Mouse (Mus musculus): ENCODE data around the gene Pcsk5.

Gene Pcsk5

GRCm38 (mm10) chr19:17577412-17577811 is 260.0 kb downstream of the Pcsk5 start:
- DNase-seq (ENCODE audit: low spot score in 2 of 2): no peak

DNA sequence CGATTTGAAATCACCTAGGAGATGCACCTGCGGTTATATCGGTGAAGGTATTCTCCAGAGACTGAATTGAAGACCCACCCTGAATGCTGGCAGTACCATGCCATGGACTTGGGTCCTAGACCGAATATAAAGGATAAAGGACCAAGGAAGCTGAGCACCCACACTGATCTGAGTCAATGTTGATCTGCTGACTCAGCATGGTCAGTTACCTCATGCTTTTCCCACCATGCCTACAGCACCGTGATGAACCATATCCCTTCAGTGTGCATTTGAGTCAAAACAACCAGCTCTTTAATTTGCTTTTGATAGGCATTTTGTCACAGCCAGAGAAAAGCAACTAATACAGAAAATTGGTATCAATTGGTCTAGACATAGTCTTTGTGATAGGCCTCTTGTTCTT is 262.9 kb downstream of the Pcsk5 start:
- no peak for DNase-seq (ENCODE audit: low spot score in 2 of 2)

DNA sequence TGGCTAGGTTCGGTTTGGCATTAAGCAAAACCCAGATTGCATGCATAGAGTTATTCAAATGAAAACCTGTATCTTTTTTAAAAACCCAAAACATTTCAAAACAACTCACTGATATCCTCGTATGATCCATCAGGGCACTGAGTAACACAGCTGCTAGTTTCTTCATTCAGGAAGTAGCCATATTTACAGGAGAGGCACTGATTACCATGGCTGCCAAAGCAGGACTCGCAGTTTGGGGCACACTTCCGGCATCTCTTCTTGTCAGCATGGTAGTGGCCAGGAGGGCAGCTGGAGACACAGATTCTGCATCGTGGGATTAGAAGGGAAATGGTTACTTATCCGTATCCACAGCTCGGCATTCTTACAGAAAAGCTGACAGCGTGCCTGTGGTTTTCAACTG is 265.1 kb downstream of the Pcsk5 start:
- no peak for DNase-seq (ENCODE audit: low spot score in 2 of 2)

- no peak for DNase-seq (ENCODE audit: low spot score in 2 of 2)
Observed at GRCm38 (mm10) chr19:17570936-17571335, 266.5 kb downstream of the Pcsk5 start.

DNA sequence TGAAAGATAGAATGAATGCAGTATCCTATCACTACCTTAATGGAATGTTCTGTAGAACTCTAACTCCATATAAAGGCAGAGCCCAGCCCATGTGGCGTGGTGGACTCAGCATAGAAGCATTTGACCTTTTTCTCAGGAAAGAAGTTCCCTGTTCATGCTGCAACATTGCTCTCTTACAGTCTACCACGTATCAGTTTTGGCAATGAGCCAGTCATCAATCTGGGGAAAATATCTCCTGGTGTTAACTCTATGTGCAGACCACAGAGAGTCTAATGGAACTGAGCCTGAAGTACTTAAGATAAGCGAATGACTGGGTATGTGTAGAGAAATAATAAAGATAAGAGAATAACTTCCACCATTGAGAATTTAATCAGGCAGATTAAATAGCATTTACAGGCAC is 270.2 kb downstream of the Pcsk5 start:
- no peak for DNase-seq (ENCODE audit: low spot score in 2 of 2)

- DNase-seq (ENCODE audit: low spot score in 2 of 2): no peak
Observed at GRCm38 (mm10) chr19:17566097-17566496, 271.3 kb downstream of the Pcsk5 start.

DNA sequence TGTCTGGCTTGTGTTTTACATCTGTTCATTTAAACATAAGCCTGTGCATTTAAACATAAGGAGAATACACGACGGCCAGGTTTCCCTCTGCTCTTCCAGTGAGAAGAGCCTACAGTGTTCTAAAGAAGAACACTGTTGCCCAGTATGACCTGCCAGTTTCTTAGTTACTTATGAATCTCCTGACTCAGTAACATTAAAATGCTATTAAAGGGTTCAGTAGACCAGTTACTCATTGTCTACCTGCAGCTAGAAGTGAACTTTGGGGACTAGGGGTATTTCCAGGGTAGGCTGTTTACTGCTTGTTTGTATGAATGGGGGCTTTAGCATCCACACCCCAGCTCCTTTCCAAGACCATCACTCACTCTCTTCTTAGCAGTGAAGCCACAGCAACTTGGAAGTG is 278.7 kb downstream of the Pcsk5 start:
- no peak for DNase-seq (ENCODE audit: low spot score in 2 of 2)

GRCm38 (mm10) chr19:17555159-17555558 is 282.3 kb downstream of the Pcsk5 start:
- DNase-seq (ENCODE audit: low spot score in 2 of 2): no peak

DNA sequence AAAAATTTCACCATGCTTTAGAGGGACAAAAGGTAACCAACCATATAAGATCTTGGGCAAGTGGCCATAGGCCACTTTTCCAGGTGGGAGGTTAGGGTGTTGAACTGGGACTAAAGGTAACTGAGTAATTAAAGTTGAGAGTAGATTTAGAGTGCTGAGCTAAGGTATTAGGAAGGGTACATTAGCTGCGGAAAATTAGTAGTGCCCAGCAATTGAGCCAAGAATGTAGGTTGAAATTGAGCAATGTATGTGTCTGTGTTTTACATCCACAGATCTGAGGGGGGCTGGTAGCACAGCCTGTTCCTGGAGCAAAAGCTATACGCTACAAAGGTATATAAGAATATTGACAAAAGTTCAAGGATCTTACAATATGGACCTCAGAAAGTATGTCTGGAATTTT is 282.9 kb downstream of the Pcsk5 start:
- DNase-seq (ENCODE audit: low spot score in 2 of 2): no peak

GRCm38 (mm10) chr19:17553396-17554100 is 283.9 kb downstream of the Pcsk5 start:
- no peak for DNase-seq (ENCODE audit: low spot score in 2 of 2)

DNA sequence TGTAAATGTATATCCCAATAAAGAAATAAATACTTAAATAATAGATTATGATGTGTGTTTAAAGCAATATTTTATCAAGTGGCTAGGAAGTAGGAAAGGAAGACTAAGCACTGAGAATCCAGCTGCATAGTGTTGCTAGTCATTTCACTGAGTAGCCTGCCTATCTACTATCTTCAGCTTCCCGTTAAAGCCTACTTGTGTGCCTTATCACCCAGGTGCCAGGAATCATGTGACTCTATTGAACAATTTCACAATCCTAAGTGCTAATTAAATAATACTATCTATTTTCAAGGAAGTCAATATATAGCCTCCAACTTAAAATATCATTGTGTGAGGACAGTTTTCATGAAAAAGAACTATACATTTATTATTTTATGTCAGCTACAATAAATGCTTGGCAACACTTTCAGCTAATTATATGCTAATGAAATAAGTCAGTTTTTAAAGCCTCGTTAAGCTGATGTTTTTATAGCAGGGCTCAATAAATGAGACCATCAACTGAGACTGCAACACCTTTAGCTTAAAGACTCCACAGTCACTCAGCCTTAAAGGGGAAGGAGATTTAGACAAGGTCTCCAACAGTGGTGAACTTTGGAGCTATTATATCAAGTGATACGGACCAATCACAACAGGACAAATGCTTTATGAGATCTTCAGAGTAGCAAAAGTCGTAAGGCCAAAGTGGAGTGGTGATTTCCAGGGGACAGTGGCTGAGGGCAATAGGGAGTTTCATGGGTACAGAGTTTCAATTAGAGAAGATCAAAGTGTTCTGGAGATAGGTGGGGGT is 308.5 kb downstream of the Pcsk5 start:
- no peak for DNase-seq (ENCODE audit: low spot score in 2 of 2)

DNA sequence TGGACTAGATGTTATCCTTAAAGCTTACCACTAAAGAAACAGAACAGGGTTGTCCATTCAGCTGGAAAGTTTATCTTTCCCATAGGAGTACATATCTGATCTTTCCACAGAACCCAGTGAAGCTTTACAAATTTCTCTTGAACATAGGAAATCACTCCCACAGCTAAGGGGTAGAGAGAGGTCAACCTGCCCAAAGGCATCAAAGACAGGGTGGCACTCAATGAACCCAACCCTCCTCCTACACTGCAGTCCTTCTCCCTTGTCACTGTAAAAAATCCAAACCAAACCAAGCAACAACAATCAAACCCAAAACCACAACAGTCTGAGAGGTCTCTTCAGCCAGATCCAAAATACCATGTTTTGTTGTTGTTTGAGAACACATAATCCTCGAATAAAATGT is 311.9 kb downstream of the Pcsk5 start:
- no peak for DNase-seq (ENCODE audit: low spot score in 2 of 2)

DNA sequence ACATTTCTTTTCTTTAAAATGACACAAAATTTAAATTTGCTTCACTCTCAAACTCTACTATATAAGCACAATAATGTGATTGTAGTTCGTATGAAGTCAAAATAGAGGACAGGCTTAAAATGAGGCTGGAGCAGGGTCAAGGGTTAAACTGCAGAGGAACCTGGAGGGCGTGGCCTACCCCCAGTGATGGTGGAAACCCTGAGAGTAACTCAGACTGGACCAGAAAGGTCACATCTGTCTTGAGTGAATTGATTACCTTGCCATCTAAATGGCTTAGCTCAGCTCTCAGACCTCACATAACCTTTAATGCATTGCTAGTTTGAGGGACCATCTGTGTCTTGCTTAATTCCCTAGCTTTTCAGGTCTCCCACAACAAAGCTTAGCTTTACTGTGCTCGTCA is 323.0 kb downstream of the Pcsk5 start:
- DNase-seq (ENCODE audit: low spot score in 2 of 2): no peak

GRCm38 (mm10) chr19:17511283-17511682 is 326.1 kb downstream of the Pcsk5 start:
- DNase-seq (ENCODE audit: low spot score in 2 of 2): no peak

DNA sequence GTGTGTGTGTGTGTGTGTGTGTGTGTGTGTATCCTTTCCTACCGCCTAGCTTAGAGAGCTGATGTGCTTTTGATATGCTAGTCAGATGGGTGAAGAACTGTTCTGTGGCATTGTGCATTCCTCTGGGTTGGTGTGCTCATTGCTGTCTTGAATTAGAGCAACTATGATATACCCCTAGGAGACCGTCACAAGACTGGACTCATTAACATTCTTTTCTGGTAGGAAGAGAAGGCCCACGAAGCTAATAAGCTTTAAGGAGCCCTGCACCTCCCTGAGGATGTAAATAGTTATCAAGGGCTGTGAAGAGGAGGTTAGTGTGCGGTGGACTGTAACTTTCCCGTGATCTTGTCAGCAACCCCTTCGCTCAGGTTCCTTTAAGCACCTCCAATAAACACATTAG is 333.2 kb downstream of the Pcsk5 start:
- DNase-seq (ENCODE audit: low spot score in 2 of 2): no peak

- DNase-seq (ENCODE audit: low spot score in 2 of 2): no peak
Observed at GRCm38 (mm10) chr19:17498586-17499235, 338.7 kb downstream of the Pcsk5 start.

GRCm38 (mm10) chr19:17496131-17496530 is 341.3 kb downstream of the Pcsk5 start:
- no peak for DNase-seq (ENCODE audit: low spot score in 2 of 2)

GRCm38 (mm10) chr19:17491822-17492544 is 345.4 kb downstream of the Pcsk5 start:
- no peak for DNase-seq (ENCODE audit: low spot score in 2 of 2)

DNA sequence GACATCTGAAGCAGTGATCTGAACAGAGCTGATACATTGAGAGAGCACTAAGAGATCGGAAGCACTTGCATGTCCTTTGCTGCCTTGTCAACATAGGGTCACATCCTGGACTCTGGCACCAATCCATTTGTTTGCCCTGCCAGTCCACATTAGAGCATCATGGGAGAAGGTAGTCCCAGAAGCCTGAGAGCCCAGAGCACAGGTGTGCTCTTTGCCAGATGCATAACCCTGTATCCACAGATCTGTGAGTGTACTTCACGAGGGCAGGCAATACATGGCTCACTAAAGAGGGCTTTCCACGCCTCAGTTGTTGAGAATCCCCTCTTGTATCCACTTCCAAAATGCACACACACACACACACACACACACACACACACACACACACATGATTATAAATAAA is 346.1 kb downstream of the Pcsk5 start:
- DNase-seq (ENCODE audit: low spot score in 2 of 2): no peak

GRCm38 (mm10) chr19:17489866-17490141 is 347.6 kb downstream of the Pcsk5 start:
- DNase-seq (ENCODE audit: low spot score in 2 of 2): no peak

DNA sequence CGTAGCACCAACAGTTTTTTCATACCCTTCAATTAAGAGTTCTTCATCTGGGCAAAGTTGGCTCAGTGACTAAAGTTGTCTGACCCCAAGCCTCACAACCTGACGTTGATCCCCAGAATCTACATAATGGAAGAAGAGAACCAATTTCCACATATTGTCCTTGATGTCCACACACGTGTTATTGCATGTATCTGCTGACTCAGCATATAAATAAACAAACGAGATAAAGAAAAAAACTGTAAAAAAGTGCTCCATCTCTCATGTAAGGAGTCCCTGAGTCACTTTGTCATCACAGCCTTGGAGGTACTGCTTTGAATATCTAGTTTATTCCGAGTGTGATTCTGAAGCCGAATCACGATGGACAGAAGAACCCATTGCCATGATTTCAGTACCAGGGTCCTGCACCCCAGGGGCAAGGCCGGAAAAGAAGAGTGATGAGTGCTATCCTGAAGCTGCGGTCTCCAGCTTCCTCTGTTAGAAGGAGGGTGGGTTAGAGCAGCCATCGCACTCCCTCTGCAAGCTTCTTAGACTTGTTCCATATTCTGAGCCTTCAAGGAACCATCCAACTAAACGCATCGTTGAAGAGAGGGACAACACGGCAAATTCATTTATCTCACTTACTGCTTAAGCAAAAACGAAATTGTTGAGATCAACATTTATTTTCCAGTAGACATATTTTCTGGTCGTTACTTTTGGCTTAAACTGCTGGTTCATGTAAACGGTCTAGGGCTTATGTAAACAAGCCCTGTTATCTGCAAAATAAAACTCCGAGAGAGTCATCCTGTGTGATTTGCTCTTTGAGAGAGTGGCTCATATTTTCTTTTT is 348.2 kb downstream of the Pcsk5 start:
- DNase-seq (ENCODE audit: low spot score in 2 of 2): no peak
